Mouse (Mus musculus) CH12.LX (cell line): ENCODE results near the gene Gm10799. TPM values are rescaled to one million over a fixed set of nuclear protein-coding genes. Genes with fewer than 3 reads are reported as not detected.
A peak's percentile ranks its signal among the peaks of the same experiment; 100 is the strongest.

Source experiments
- DNase-seq: peaks from one replicate; pipeline ENCODE4 v3.0.0-alpha.2; 2013; ENCODE audit errors: extremely low read depth
- H3K27ac ChIP-seq: 2 replicates; pipeline ENCODE4 v1.5.1; 2012; ENCODE audit warnings: low read depth, mild to moderate bottlenecking, control low read depth, moderate library complexity; ENCODE audit not compliant: insufficient read depth
- H3K27me3 ChIP-seq: replicated peaks from 2 replicates; pipeline ENCODE3; 2012; ENCODE audit warnings: inconsistent platforms
- H3K36me3 ChIP-seq, 2 experiments: replicated peaks in 1 of 2; 2 replicates each; pipeline versions ENCODE3 to v1.6.1; 2012; ENCODE audit warnings: inconsistent platforms in 1 of 2, low read length in 1 of 2, mild to moderate bottlenecking in 1 of 2, mixed read lengths in 1 of 2, moderate library complexity in 1 of 2; ENCODE audit not compliant: control insufficient read depth in 1 of 2, insufficient read depth in 1 of 2
- H3K4me1 ChIP-seq, 2 experiments: 2 replicates each; pipeline ENCODE4 v1.6.1; 2012; ENCODE audit warnings: inconsistent platforms in 1 of 2, moderate library complexity in 1 of 2; ENCODE audit not compliant: insufficient read depth in 2 of 2, control insufficient read depth in 1 of 2
- H3K4me2 ChIP-seq: 2 replicates; pipeline ENCODE4 v1.6.1; 2012; ENCODE audit warnings: low read depth, mild to moderate bottlenecking, control low read depth; ENCODE audit not compliant: poor library complexity, insufficient read depth, severe bottlenecking
- H3K4me3 ChIP-seq, 3 experiments: fragments of 150-350 bp in 1 of 3; sonication (generic) in 1 of 3; replicated peaks in 1 of 3; 2 replicates each; pipeline versions ENCODE3 to v1.5.1; 2011 to 2012; ENCODE audit warnings: low read depth in 2 of 3, low read length in 2 of 3, mild to moderate bottlenecking in 2 of 3, moderate library complexity in 2 of 3, control low read depth in 1 of 3, improper control_type of control experiment in 1 of 3, inconsistent platforms in 1 of 3, mixed read lengths in 1 of 3; ENCODE audit not compliant: poor library complexity in 1 of 3
- H3K79me2 ChIP-seq: replicated peaks from 2 replicates; pipeline ENCODE4 v1.6.1; 2012; ENCODE audit warnings: mild to moderate bottlenecking, moderate library complexity; ENCODE audit not compliant: control insufficient read depth, poor library complexity, insufficient read depth, severe bottlenecking; ENCODE audit errors: extremely low read depth
- H3K9ac ChIP-seq: 2 replicates; pipeline ENCODE4 v1.6.1; 2012; ENCODE audit warnings: low read depth, mild to moderate bottlenecking, control low read depth, moderate library complexity; ENCODE audit not compliant: insufficient read depth
- H3K9me3 ChIP-seq: replicated peaks from 2 replicates; pipeline ENCODE3; 2012; ENCODE audit warnings: low read length, inconsistent platforms, mixed read lengths
- CTCF ChIP-seq, 2 experiments: IDR thresholded peaks in 1 of 2; conservative IDR thresholded peaks in 1 of 2; 2 replicates each; pipeline ENCODE4 v1.5.1; 2011 to 2012; ENCODE audit warnings: low read depth in 2 of 2, low read length in 2 of 2, improper control_type of control experiment in 1 of 2, inconsistent platforms in 1 of 2, mild to moderate bottlenecking in 1 of 2, moderate library complexity in 1 of 2
- ETS1 ChIP-seq: conservative IDR thresholded peaks from 2 replicates; pipeline ENCODE4 v1.6.1; 2012; ENCODE audit warnings: low read depth, mild to moderate bottlenecking, inconsistent platforms, low read length, improper control_type of control experiment, moderate library complexity
- GABPA ChIP-seq: IDR thresholded peaks from 2 replicates; pipeline ENCODE4 v1.6.1; 2012; ENCODE audit warnings: low read depth, low read length, improper control_type of control experiment, inconsistent platforms; ENCODE audit not compliant: insufficient replicate concordance
- HCFC1 ChIP-seq: IDR thresholded peaks from 2 replicates; pipeline ENCODE4 v1.6.1; 2012; ENCODE audit warnings: low read depth, mild to moderate bottlenecking, inconsistent platforms, low read length, improper control_type of control experiment
- IRF4 ChIP-seq: IDR thresholded peaks from 2 replicates; pipeline ENCODE4 v1.6.1; 2014; ENCODE audit warnings: low read depth, mild to moderate bottlenecking, inconsistent platforms, low read length, improper control_type of control experiment
- MXI1 ChIP-seq: IDR thresholded peaks from 2 replicates; pipeline ENCODE4 v1.6.1; 2011; ENCODE audit warnings: mild to moderate bottlenecking, low read depth, low read length, improper control_type of control experiment
- MYC ChIP-seq: IDR thresholded peaks from 2 replicates; pipeline ENCODE4 v1.6.1; 2011; ENCODE audit warnings: low read depth, mild to moderate bottlenecking, improper control_type of control experiment, low read length
- POLR2A ChIP-seq: IDR thresholded peaks from 2 replicates; pipeline ENCODE4 v1.6.1; 2011; ENCODE audit warnings: low read depth, mild to moderate bottlenecking, improper control_type of control experiment, low read length
- POLR2AphosphoS2 ChIP-seq: IDR thresholded peaks from 2 replicates; pipeline ENCODE4 v1.6.1; 2011; ENCODE audit warnings: low read depth, low read length, improper control_type of control experiment
- RAD21 ChIP-seq: IDR thresholded peaks from 2 replicates; pipeline ENCODE4 v1.6.1; 2011; ENCODE audit warnings: low read depth, mild to moderate bottlenecking, low read length, improper control_type of control experiment, moderate library complexity
- SMC3 ChIP-seq: IDR thresholded peaks from 2 replicates; pipeline ENCODE4 v1.6.1; 2011; ENCODE audit warnings: low read depth, low read length, improper control_type of control experiment
- TBP ChIP-seq: conservative IDR thresholded peaks from 2 replicates; pipeline ENCODE4 v1.6.1; 2011; ENCODE audit warnings: low read depth, low read length, improper control_type of control experiment
- TCF12 ChIP-seq: IDR thresholded peaks from 2 replicates; pipeline ENCODE4 v1.6.1; 2014; ENCODE audit warnings: low read depth, mild to moderate bottlenecking, inconsistent platforms, low read length, improper control_type of control experiment
- UBTF ChIP-seq: IDR thresholded peaks from 2 replicates; pipeline ENCODE4 v1.6.1; 2012; ENCODE audit warnings: low read depth, mild to moderate bottlenecking, inconsistent platforms, low read length, improper control_type of control experiment, moderate library complexity
- ZC3H11A ChIP-seq: IDR thresholded peaks from 2 replicates; pipeline ENCODE4 v1.6.1; 2012; ENCODE audit warnings: low read depth, mild to moderate bottlenecking, inconsistent platforms, low read length, improper control_type of control experiment
- ZKSCAN1 ChIP-seq: IDR thresholded peaks from 2 replicates; pipeline ENCODE4 v1.6.1; 2012; ENCODE audit warnings: low read depth, inconsistent platforms, low read length, improper control_type of control experiment, borderline replicate concordance
- ZMIZ1 ChIP-seq: IDR thresholded peaks from 2 replicates; pipeline ENCODE4 v1.6.1; 2012; ENCODE audit warnings: low read depth, mild to moderate bottlenecking, inconsistent platforms, low read length, improper control_type of control experiment
- dilution Hi-C: fragments of 300-500 bp; cut with MboI; formaldehyde crosslinking; loops from 2 replicates; pipeline ENCODE4 v1.14.3; 2020; ENCODE audit warnings: low sequenced_read_pairs; ENCODE audit not compliant: extremely low pct_unique_long_range_greater_than_20kb, extremely low pct_ligation_motif_present
- in situ Hi-C: fragments of 300-500 bp; cut with MboI; formaldehyde crosslinking; loops from 3 replicates; pipeline ENCODE4 v1.14.3; 2019; ENCODE audit warnings: low sequenced_read_pairs, low pct_ligation_motif_present, low pct_unique_long_range_greater_than_20kb, mixed read lengths
- polyA plus RNA-seq: library from polyadenylated mRNA; unstranded; fragments of >175 nt; gene quantifications from 2 replicates; pipeline ENCODE4 v1.2.1, GENCODE M21; 2012; ENCODE audit warnings: low read depth; ENCODE audit not compliant: insufficient read length
- total RNA-seq, 2 experiments: library from RNA; depleted of rRNA; stranded (reverse); fragments of 300-350 nt in 1 of 2; fragments of >200 nt in 1 of 2; gene quantifications; 2 replicates each; pipeline ENCODE4 v1.2.3; 2012 to 2014

Gm10799 gene
- total and polyA plus RNA-seq, 3 experiments: not detected

DNA sequence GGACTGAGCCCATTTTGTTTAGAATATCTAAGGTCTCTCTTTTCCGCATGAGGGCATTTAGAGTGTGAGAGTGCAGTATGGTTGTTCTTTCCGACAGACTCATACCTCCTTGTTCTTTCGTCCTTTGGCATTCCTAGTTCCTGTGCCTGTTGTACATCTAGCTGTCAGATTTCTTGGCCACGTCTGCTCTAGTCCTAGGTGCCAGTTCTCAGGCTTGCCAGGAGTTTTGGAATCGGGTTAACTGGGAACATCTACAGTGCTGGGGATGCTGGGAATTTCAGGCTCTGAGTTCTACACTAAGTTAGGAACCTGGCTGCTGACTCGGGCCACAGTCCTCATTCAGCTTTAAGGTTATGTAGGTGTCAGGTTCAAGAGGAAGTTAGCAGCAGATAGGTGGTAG is 32.8 kb downstream of the Gm10799 start:
- TF ChIP-seq UBTF (no peak), ZKSCAN1 (no peak), HCFC1 (no peak), TCF12 (no peak)
- DNase-seq: no peak
- Histone ChIP-seq H3K36me3 (peaks cover 17 to 78% of the 10 kb centered on the region in 2 experiments), H3K9me3 (no peaks in the 10 kb centered on the region), H3K27ac (no peak overlapping the region), H3K27me3 (no peaks in the 10 kb centered on the region), H3K79me2 (no peaks in the 10 kb centered on the region), H3K9ac (no peak overlapping the region), H3K4me3 (no peak overlapping the region), H3K4me1 (peaks cover under 1 to 17% of the 10 kb centered on the region in 2 experiments; a peak in 2 of 4 replicates), H3K4me2 (no peak overlapping the region)
- dilution Hi-C loops (no loop called here), in situ Hi-C loops (loop anchor here (25.0 kb wide), 1 partner anchor 552 kb away; the partner anchor contains the start of gene Cstf3)

DNA sequence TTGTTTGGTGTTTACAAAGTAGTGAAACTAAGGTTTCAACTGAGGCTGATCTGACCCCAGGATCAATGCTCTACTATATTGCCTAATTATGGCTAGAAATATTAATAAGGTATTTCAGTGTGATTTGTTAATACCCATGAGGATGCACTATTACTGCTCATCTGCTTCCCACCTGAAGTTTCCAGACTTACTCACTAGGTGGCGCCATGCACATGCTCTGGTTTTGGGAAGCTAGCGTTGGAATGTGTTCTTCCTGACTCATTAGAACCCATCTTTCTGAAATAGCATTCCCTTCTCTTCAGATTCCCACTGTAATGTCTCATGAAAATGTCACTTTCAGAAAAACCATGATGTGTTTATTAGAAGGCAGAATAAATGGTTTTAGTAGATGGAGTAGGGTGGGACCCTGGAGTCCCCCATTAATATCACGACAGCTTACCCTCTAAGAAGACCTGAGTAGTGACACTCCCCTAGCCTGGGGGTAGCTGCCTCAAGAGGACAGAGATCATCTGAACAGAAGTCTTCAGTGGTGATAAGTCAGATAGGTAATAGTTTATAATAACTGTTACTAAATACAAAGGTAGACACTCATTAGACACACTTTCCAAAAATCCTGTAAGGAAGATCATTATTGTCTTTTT is 33.4 kb downstream of the Gm10799 start:
- H3K4me3 ChIP-seq: no peak overlapping the region
- dilution Hi-C loops: no loop called here
- peaks cover 15 to 77% of the 10 kb centered on the region in 2 experiments for H3K36me3 ChIP-seq
- H3K4me2 ChIP-seq: no peak overlapping the region
- TF ChIP-seq UBTF (no peak), GABPA (no peak), IRF4 (no peak), SMC3 (peak; percentile 76), ZC3H11A (no peak), TBP (no peak), MYC (no peak), ETS1 (no peak), CTCF (conservative IDR thresholded peaks at IDR 0.05 in 1 of 2, IDR thresholded peaks at IDR 0.05 in 1 of 2; ENCODE audit: low read depth in 2 of 2, low read length in 2 of 2) (peak; percentile 92 to 96), TCF12 (no peak), RAD21 (peak; percentile 88), POLR2AphosphoS2 (no peak), MXI1 (no peak), ZMIZ1 (no peak), POLR2A (no peak)
- TF ChIP-seq, all 38 proteins: peak for 3
- no peak overlapping the region for H3K9ac ChIP-seq
- H3K27ac ChIP-seq: no peak overlapping the region
- in situ Hi-C loops: loop anchor here (25.0 kb wide), 1 partner anchor 552 kb away; the partner anchor contains the start of gene Cstf3
- H3K79me2 ChIP-seq: no peaks in the 10 kb centered on the region; the same call in 1 of the 2 replicates
- H3K27me3 ChIP-seq: no peaks in the 10 kb centered on the region
- no peaks in the 10 kb centered on the region for H3K9me3 ChIP-seq
- DNase-seq: peak; percentile 41
- peaks cover 0 to 18% of the 10 kb centered on the region in 2 experiments; a peak in 2 of 4 replicates for H3K4me1 ChIP-seq
